Mouse (Mus musculus) liver, embryonic 16.5 days (tissue): Measurements from ENCODE around the gene Racgap1. TPM values are rescaled to one million over a fixed set of nuclear protein-coding genes. Genes with fewer than 3 reads are reported as not detected.

Experiments
- ATAC-seq: fragments of 200-750 bp; cut with Nextera tagmentation; 2 replicates; pipeline ENCODE4 v1.8.0; 2017; ENCODE audit warnings: low read depth, mild to moderate bottlenecking, moderate number of reproducible peaks, moderate library complexity
- H3K27ac ChIP-seq: fragments of 300-500 bp; sonication (generic); 2 replicates; pipeline ENCODE4 v1.5.1; 2014; ENCODE audit warnings: mild to moderate bottlenecking, low read length
- H3K27me3 ChIP-seq: fragments of 300-500 bp; sonication (generic); 2 replicates; pipeline ENCODE4 v1.6.1; 2014; ENCODE audit warnings: low read depth, low read length, mixed read lengths; ENCODE audit not compliant: control insufficient read depth, insufficient read depth
- H3K36me3 ChIP-seq: fragments of 300-500 bp; sonication (generic); 2 replicates; pipeline ENCODE4 v1.6.1; 2014; ENCODE audit warnings: mild to moderate bottlenecking; ENCODE audit not compliant: control insufficient read depth, insufficient read depth
- H3K4me1 ChIP-seq: fragments of 300-500 bp; sonication (generic); 2 replicates; pipeline ENCODE4 v1.6.1; 2014; ENCODE audit warnings: low read depth, low read length, mixed read lengths; ENCODE audit not compliant: control insufficient read depth
- H3K4me2 ChIP-seq: fragments of 300-500 bp; sonication (generic); 2 replicates; pipeline ENCODE4 v1.6.1; 2014; ENCODE audit warnings: low read depth, low read length, mixed read lengths
- H3K4me3 ChIP-seq: fragments of 300-500 bp; sonication (generic); 2 replicates; pipeline ENCODE4 v1.5.1; 2014; ENCODE audit warnings: low read depth, mild to moderate bottlenecking, low read length
- H3K9ac ChIP-seq: fragments of 300-500 bp; sonication (generic); 2 replicates; pipeline ENCODE4 v1.6.1; 2014; ENCODE audit warnings: low read depth, low read length
- H3K9me3 ChIP-seq: fragments of 300-500 bp; sonication (generic); replicated peaks from 2 replicates; pipeline ENCODE4 v1.6.1; 2016; ENCODE audit warnings: low read length; ENCODE audit not compliant: control insufficient read depth
- WGBS: fragments of 180-500 bp; shearing (Covaris S2); extraction: QIAGEN DNeasy Blood & Tissue Kit; methylation state at CpG from one replicate; pipeline ENCODE4 v1.1.7; 2014; ENCODE audit not compliant: insufficient replicate concordance; 5-methylcytosine and 5-hydroxymethylcytosine counted together
- polyA plus RNA-seq: library from polyadenylated mRNA; unstranded; fragments of >200 nt; fragmentation: Nextera tagmentation; extraction: Ambion mirVana; gene quantifications from 2 replicates; pipeline ENCODE4 v1.2.1, GENCODE M21; 2015

Racgap1 gene
- polyA plus RNA-seq, 1 experiment from 2014 or later: 63.1 TPM

DNA sequence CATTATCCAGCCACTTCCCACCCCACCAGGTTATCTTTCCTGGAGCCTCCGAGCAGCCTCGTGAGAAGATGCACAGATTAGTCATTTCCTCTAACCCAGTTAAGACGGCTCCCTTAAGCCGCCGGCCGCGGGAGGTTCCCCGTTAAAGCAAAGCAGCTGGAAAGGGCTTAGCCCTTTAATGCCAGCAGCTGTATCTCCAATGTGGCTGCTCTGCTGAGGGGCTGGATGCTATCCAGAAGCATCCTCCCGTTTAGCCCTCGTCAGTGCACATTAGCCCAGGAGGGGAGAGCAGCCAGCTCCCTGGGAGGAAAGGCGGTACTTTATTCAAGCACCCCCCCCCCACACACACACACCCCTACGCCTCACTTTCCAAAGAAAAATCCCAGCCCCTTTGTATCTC lies 36.7 kb downstream of the Racgap1 start:
- no peak for ATAC-seq
- peaks cover 2% of the 10 kb centered on the region; the same call in 1 of the 2 replicates for H3K36me3 ChIP-seq
- peaks cover 12% of the 10 kb centered on the region for H3K27me3 ChIP-seq
- no peak overlapping the region for H3K9ac ChIP-seq
- 0 out of 2 replicates have a peak, but pooled peaks cover 2% of the 10 kb centered on the region for H3K9me3 ChIP-seq
- H3K4me1 ChIP-seq: no peaks in the 10 kb centered on the region
- no peak overlapping the region for H3K4me2 ChIP-seq
- no peak overlapping the region for H3K27ac ChIP-seq
- H3K4me3 ChIP-seq: no peak overlapping the region
- WGBS: 16% methylated on average over 12 of the region's 12 CpGs

DNA sequence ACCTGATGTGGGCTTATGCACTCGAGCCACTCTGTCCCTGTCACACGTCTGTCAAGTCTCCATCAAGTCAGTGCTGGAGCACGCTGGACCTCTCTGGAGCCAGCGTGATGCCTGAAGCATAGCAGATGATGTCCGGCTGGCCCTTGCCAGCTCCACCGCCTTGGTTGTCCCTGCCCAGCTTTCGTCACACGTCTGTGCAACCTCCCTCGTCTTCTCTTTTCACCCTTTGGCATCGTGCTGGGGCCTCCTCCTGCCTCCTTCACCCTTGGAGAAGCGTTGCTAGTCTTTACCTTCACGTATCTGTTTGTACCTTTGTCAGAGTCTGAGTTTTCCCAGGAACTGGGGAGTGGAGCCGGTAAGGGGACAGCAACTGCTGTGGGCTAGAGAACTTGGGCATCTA lies 37.2 kb downstream of the Racgap1 start:
- Histone ChIP-seq H3K9ac (no peak overlapping the region), H3K4me1 (no peaks in the 10 kb centered on the region), H3K27me3 (peaks cover 12% of the 10 kb centered on the region), H3K4me2 (no peak overlapping the region), H3K27ac (no peak overlapping the region), H3K4me3 (no peak overlapping the region), H3K36me3 (no peaks in the 10 kb centered on the region), H3K9me3 (0 out of 2 replicates have a peak, but pooled peaks cover 2% of the 10 kb centered on the region)
- no peak for ATAC-seq
- WGBS: 68% methylated on average over 13 of the region's 13 CpGs

DNA sequence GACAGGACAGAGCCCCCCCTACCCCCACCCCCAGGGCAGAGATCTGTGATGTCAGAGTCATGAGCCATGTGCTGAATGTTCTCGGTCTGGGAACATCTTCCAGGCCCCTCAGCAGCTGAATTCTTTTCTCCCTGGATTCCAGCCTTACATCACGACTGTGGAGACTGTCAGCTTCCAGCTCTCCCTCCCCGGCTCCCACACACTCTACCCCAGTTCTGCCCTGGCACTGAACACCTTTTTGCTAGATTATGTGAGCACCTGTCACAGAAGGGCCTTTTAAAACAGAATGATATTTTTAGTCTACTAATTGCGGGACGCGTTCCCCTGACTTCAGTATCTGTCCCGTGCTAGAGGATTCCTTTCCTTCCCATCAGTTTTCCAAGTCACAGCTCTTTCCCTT lies 39.9 kb downstream of the Racgap1 start:
- no peak overlapping the region for H3K9ac ChIP-seq
- no peak for ATAC-seq
- no peak overlapping the region for H3K4me3 ChIP-seq
- peaks cover 14% of the 10 kb centered on the region for H3K27me3 ChIP-seq
- peaks cover 7% of the 10 kb centered on the region for H3K4me1 ChIP-seq
- H3K27ac ChIP-seq: no peak overlapping the region
- no peaks in the 10 kb centered on the region for H3K36me3 ChIP-seq
- H3K4me2 ChIP-seq: no peak overlapping the region
- WGBS: 67% methylated on average over 7 of the region's 7 CpGs
- 0 out of 2 replicates have a peak, but pooled peaks cover 2% of the 10 kb centered on the region for H3K9me3 ChIP-seq

DNA sequence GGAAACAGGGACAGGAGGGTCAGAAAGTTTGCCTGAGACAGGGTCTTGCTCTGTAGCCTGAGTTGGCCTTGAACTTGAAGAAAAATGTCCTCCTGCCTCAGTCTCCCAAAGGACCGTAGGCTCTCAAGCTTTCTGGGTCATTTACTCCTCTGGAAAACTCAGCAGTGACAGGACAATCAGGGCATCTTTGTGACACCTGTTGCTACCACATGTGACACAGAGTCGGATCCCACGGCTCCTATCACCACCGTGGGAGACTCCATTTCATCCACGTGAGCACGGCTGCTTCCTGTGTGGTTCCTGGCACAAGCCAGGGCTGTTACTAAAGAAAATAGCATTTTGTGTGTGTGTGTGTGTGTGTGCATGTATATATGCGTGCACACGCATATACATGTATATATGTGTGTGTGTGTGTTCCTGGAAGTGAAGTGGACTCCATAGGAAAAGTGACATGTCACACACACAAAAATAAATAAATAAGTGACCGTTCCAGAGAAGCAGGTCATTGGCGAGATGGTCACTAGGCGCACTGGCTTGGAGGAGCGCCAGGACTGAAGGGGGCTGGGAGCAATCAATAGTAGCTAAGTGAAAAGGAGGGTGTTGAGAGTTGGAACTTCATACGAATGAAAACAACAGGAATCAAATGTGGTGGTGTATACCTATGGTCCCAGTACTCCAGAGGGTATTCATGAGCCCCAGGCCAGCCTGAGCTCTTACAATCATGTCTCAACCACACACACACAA lies 42.9 kb downstream of the Racgap1 start:
- H3K9ac ChIP-seq: no peak overlapping the region
- H3K4me2 ChIP-seq: no peak overlapping the region
- 61% methylated on average over 13 of the region's 13 CpGs for WGBS
- no peaks in the 10 kb centered on the region for H3K36me3 ChIP-seq
- ATAC-seq: peak; percentile 43; the same call in 1 of the 2 replicates
- no peak overlapping the region for H3K4me3 ChIP-seq
- H3K27me3 ChIP-seq: peaks cover 8% of the 10 kb centered on the region; the same call in 1 of the 2 replicates
- H3K4me1 ChIP-seq: peaks cover 12% of the 10 kb centered on the region
- H3K27ac ChIP-seq: no peak overlapping the region
- H3K9me3 ChIP-seq: 0 out of 2 replicates have a peak, but pooled peaks cover 2% of the 10 kb centered on the region

DNA sequence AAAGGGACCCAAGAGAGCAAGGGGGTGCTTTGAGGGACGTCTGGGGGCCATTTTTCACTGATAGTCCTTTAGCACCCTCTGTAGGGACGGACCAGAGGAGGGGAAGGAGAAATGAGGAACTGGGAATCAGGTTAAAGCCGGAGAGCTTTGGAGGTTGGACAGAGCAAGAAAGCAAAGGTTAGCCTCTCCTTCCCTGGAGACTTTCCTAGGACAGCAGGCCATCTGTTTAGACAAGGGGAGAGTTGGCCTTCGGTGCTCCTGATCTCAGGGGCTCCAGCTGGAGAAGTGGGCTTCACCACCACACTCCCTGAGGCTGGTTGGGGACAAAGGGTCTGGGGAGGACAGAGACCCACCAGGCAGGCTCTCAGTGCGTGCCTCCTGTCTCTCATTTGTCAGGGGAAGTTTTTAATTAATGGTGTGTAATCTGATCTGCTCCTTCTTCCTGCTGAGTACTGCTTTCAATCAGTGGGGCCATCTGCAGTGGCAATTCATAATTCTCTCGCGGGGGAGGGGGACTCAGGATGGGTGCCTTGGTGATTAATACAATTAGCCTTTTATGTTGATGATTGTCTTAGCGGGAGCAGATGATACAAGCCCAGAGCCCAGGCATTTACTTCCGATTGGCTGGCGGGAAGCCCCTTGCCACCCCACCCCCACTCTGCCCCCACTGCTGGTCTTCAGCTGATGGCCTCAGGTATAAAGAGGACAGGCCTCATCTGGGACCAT lies 43.9 kb downstream of the Racgap1 start:
- Histone ChIP-seq H3K4me3 (no peak overlapping the region), H3K36me3 (no peaks in the 10 kb centered on the region), H3K4me1 (peaks cover 12% of the 10 kb centered on the region), H3K4me2 (no peak overlapping the region), H3K27me3 (peaks cover 13% of the 10 kb centered on the region), H3K9me3 (0 out of 2 replicates have a peak, but pooled peaks cover 1% of the 10 kb centered on the region), H3K27ac (no peak overlapping the region), H3K9ac (no peak overlapping the region)
- ATAC-seq: no peak
- 25% methylated on average over 10 of the region's 10 CpGs for WGBS

DNA sequence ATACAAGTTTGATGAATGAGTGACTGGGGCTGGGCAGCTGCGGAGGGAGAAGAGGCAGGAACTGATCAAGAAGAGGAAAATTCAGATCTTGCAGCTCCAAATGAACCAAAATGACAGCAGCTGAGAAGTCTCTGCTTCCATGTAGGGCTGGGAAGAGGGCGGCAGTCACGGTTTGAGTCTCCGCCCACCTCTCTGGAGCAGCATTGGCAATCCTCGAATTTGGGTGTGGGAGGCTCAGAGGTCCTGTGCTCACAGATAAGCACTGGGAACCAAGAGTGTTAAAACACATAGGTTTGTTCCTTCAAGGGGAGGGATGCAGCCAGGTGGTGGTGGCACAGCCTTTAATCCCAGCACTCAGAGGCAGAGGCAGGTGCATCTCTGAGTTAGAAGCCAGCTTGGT lies 44.9 kb downstream of the Racgap1 start:
- Histone ChIP-seq H3K4me1 (peaks cover 12% of the 10 kb centered on the region), H3K27me3 (peaks cover 15% of the 10 kb centered on the region), H3K36me3 (no peaks in the 10 kb centered on the region), H3K9ac (no peak overlapping the region), H3K4me3 (no peak overlapping the region), H3K27ac (no peak overlapping the region), H3K4me2 (no peak overlapping the region), H3K9me3 (no peaks in the 10 kb centered on the region)
- 18% methylated on average over 5 of the region's 5 CpGs for WGBS
- peak; percentile 66; the same call in 1 of the 2 replicates for ATAC-seq

DNA sequence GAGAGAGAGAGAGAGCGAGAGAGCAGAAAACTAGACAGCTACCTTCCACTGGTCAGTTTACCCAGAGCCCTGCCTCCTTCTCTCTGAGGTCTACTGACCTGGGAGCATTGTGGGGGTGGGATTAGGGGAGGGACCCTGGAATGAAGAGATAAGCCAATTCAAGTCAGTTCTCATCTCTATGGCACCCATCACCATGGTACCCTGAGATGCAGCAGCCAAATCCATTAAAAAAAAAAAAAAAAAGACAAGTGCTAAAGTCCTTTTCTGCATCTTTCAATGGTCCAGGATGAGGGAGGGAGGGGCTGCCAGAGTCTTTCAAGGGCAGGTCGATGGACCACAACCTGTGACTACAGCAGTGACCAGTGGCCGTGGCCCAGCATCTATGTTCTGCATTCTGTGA lies 45.9 kb downstream of the Racgap1 start:
- H3K4me3 ChIP-seq: no peak overlapping the region
- peaks cover 12% of the 10 kb centered on the region for H3K4me1 ChIP-seq
- no peak for ATAC-seq
- H3K36me3 ChIP-seq: no peaks in the 10 kb centered on the region
- H3K27me3 ChIP-seq: peaks cover 25% of the 10 kb centered on the region
- no peak overlapping the region for H3K27ac ChIP-seq
- no peaks in the 10 kb centered on the region for H3K9me3 ChIP-seq
- no peak overlapping the region for H3K4me2 ChIP-seq
- WGBS: 66% methylated on average over 3 of the region's 3 CpGs
- H3K9ac ChIP-seq: no peak overlapping the region

DNA sequence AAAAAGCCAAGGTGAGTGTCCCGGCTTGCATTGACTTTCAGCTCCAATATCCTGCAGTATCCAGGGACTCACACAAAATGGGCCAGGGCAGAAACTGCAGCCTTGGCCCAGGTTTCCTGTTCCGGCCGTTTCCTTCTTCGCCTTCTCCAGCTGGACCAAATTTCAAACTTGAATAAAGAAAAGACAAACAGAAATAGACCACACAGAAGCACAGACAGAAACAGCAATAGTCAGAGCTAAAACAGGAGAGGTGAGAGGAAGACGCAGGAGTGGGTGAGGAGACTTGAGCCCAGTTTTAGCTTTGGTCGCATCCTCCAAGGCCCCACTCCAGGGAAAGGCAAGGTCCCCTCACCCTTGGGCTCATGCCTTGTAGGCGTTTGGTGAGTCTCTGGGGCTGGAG lies 48.2 kb downstream of the Racgap1 start:
- Histone ChIP-seq H3K9me3 (no peaks in the 10 kb centered on the region), H3K36me3 (no peaks in the 10 kb centered on the region), H3K9ac (no peak overlapping the region), H3K4me2 (no peak overlapping the region), H3K27me3 (peaks cover 35% of the 10 kb centered on the region), H3K27ac (no peak overlapping the region), H3K4me3 (no peak overlapping the region), H3K4me1 (peaks cover 12% of the 10 kb centered on the region)
- WGBS: 58% methylated on average over 7 of the region's 7 CpGs
- ATAC-seq: no peak
